Mouse (Mus musculus): ENCODE data around the gene Pcare. TPM values are rescaled to one million over a fixed set of nuclear protein-coding genes. Genes with fewer than 3 reads are reported as not detected.

The Pcare gene
- polyA plus RNA-seq, 1 experiment from 2014 or later = not detected

- Histone ChIP-seq H3K9me3 (ENCODE audit: control insufficient read depth, low read length) (no peaks in the 10 kb centered on the region), H3K9ac (ENCODE audit: low read length) (no peak overlapping the region), H3K4me1 (ENCODE audit: control insufficient read depth in 2 of 2, insufficient read depth in 2 of 2, low read length in 2 of 2) (peaks cover 28 to 33% of the 10 kb centered on the region in 2 experiments), H3K27me3 (ENCODE audit: control insufficient read depth, insufficient read depth, low read length) (no peaks in the 10 kb centered on the region), H3K4me3 (ENCODE audit: control insufficient read depth in 1 of 2, insufficient read depth in 1 of 2, low read depth in 1 of 2, low read length in 2 of 2) (no peak overlapping the region), H3K4me2 (ENCODE audit: low read length) (no peak overlapping the region), H3K27ac (replicated peaks in 1 of 2; ENCODE audit: control insufficient read depth in 1 of 2, insufficient read depth in 1 of 2, low read depth in 2 of 2, low read length in 2 of 2) (no peak overlapping the region), H3K36me3 (ENCODE audit: control insufficient read depth, insufficient read depth, low read length) (no peaks in the 10 kb centered on the region)
- WGBS = 62% methylated on average over 8 of the region's 8 CpGs
- ATAC-seq (ENCODE audit: insufficient number of reproducible peaks, insufficient read depth, low FRiP score, low read depth) = no peak
Observed at GRCm38 (mm10) chr17:71693780-71694179, 58.9 kb downstream of the Pcare start.

Other genes starting within 250 kb of the Pcare start
- 31.7 and 35.2 TPM in 2 replicates for gene Ndc80, start 226.0 kb downstream of the Pcare start, polyA plus RNA-seq (2014; fragmentation: Nextera tagmentation; extraction: Ambion mirVana)
- 0.55 and 0.62 TPM in 2 replicates for gene Spdya, start 200.8 kb downstream of the Pcare start, polyA plus RNA-seq (2014; fragmentation: Nextera tagmentation; extraction: Ambion mirVana)
- 39.7 and 40.0 TPM in 2 replicates for gene Wdr43, start 137.0 kb downstream of the Pcare start, polyA plus RNA-seq (2014; fragmentation: Nextera tagmentation; extraction: Ambion mirVana)
- 2.5 and 2.8 TPM in 2 replicates for gene Togaram2, start 79.6 kb downstream of the Pcare start, polyA plus RNA-seq (2014; fragmentation: Nextera tagmentation; extraction: Ambion mirVana)
- 42.6 and 45.3 TPM in 2 replicates for gene Clip4, start 15.6 kb upstream of the Pcare start, polyA plus RNA-seq (2014; fragmentation: Nextera tagmentation; extraction: Ambion mirVana)